Mouse (Mus musculus): ENCODE measurements at regions not wholly inside any gene's neighbourhood (a gene's known extent, or its start where the extent isn't known, plus 50 kb on each side); places are given as distances from the start of the nearest gene placed in this dataset.
A peak's percentile ranks its signal among the peaks of the same experiment; 100 is the strongest.
"Not testable (repeated sequence)": the region's sequence is repeated elsewhere in the genome, so short reads cannot be mapped to it uniquely, and the experiment has no call there.

DNA sequence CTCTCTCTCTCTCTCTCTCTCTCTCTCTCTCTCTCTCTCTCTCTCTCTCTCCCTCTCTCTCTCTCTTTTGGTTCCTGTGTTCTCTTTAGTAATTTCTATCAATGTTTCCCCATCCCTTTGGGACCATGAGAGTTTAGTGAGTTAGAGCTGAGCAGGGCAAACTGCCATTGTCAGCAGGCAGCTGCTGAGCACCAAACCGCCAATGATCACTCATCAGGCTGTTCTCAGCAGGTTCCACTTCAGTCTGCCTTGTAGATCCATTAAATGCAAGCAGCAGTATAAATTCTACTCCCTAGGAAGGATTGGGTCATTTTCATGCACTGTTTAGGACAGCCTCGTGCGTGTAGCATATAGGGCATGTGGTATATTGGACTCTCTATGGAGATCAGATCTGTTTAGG, 692.5 kb downstream of the Trib2 start:
- no peaks in the 10 kb centered on the region for H3K4me1 ChIP-seq
- no peak for ATAC-seq (replicated peaks)
- no peaks in the 10 kb centered on the region for H3K9me3 ChIP-seq
- H3K27ac ChIP-seq: no peak overlapping the region
- no peak overlapping the region for H3K4me2 ChIP-seq
- no peak overlapping the region for H3K4me3 ChIP-seq
- H3K27me3 ChIP-seq (replicated peaks): no peaks in the 10 kb centered on the region
- WGBS: 58% methylated on average over 3 of the region's 3 CpGs
- H3K9ac ChIP-seq: no peak overlapping the region
- H3K36me3 ChIP-seq (replicated peaks): no peaks in the 10 kb centered on the region

DNA sequence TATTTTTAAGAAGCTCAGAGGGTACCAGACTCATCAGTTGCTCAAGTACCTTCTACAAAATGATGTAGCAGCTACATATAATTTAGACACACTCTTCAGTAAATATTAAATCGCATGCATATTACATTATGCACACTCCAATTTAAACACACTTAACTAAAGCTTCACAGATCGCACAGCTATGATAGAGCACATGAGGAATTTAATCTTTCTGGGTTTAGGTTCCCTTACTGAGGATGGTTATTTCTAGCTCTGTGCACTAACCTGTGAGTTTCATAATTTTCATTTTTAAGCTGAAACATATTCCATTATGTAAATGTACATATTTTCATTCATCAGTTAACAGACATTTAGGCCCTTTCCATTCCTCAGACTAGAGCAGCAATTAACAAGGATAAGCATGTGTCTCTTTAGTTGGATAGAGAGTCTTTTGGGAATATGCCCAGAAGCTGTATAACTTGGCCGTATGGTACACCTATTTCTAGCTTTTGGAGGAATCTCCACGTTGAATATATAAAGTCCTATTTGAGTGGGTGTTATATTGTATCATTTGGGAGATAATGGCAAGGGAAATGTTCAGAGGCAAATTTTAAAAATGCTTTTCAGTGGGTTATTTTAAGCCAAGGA, 694.0 kb downstream of the Trib2 start:
- WGBS: 82% methylated on average over 4 of the region's 4 CpGs
- no peak overlapping the region for H3K27ac ChIP-seq
- no peak overlapping the region for H3K4me3 ChIP-seq
- H3K4me2 ChIP-seq: no peak overlapping the region
- no peaks in the 10 kb centered on the region for H3K27me3 ChIP-seq (replicated peaks)
- no peaks in the 10 kb centered on the region for H3K36me3 ChIP-seq (replicated peaks)
- no peak for ATAC-seq (replicated peaks)
- H3K9ac ChIP-seq: no peak overlapping the region
- no peaks in the 10 kb centered on the region for H3K4me1 ChIP-seq
- H3K9me3 ChIP-seq: no peaks in the 10 kb centered on the region

GRCm38 (mm10) chr12:15115556-15115955, 701.2 kb downstream of the Trib2 start:
- H3K36me3 ChIP-seq (replicated peaks): no peaks in the 10 kb centered on the region
- 91% methylated on average over 3 of the region's 3 CpGs for WGBS
- no peaks in the 10 kb centered on the region for H3K27me3 ChIP-seq (replicated peaks)
- no peaks in the 10 kb centered on the region for H3K4me1 ChIP-seq
- H3K9ac ChIP-seq: no peak overlapping the region
- no peak for ATAC-seq (replicated peaks)
- no peak overlapping the region for H3K4me3 ChIP-seq
- no peak overlapping the region for H3K27ac ChIP-seq
- no peak overlapping the region for H3K4me2 ChIP-seq
- H3K9me3 ChIP-seq: no peaks in the 10 kb centered on the region

- WGBS: 94% methylated on average over 14 of the region's 14 CpGs
- H3K9me3 ChIP-seq: no peaks in the 10 kb centered on the region
- no peaks in the 10 kb centered on the region for H3K4me1 ChIP-seq
- H3K4me2 ChIP-seq: no peak overlapping the region
- H3K4me3 ChIP-seq: no peak overlapping the region
- H3K9ac ChIP-seq: no peak overlapping the region
- no peak overlapping the region for H3K27ac ChIP-seq
- no peaks in the 10 kb centered on the region for H3K36me3 ChIP-seq (replicated peaks)
- H3K27me3 ChIP-seq (replicated peaks): no peaks in the 10 kb centered on the region
- no peak for ATAC-seq (replicated peaks)
These were observed 701.9 kb downstream of the Trib2 start for GRCm38 (mm10) chr12:15114793-15115192.

DNA sequence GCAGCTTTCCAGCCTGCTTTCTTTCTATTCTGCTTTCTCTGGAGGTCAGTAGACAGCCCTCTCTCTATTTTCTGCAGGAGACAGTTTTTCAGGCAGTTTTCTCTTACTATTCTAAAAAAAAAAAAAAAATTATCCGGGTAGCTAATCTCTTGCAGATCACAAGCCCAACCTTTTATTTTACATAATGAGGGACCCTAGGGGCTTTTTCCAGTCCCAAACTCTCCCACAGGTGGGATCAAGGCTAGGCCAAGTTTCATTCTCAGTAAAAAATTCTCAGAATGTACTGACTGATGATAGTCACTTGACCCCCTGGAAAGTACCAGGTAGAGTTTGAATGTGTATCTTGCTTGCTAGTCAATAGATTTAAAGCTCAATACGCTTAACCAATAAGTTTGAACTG, 705.7 kb downstream of the Trib2 start:
- Histone ChIP-seq H3K4me2 (no peak overlapping the region), H3K4me3 (no peak overlapping the region), H3K36me3 (replicated peaks) (no peaks in the 10 kb centered on the region), H3K27ac (no peak overlapping the region), H3K27me3 (replicated peaks) (no peaks in the 10 kb centered on the region), H3K9ac (no peak overlapping the region), H3K9me3 (no peaks in the 10 kb centered on the region), H3K4me1 (no peaks in the 10 kb centered on the region)
- ATAC-seq (replicated peaks): no peak
- 82% methylated on average over 2 of the region's 2 CpGs for WGBS

- H3K9ac ChIP-seq: no peak overlapping the region
- no peaks in the 10 kb centered on the region for H3K9me3 ChIP-seq
- no peaks in the 10 kb centered on the region for H3K4me1 ChIP-seq
- no peak overlapping the region for H3K4me2 ChIP-seq
- WGBS: 83% methylated on average over 2 of the region's 2 CpGs
- no peak for ATAC-seq (replicated peaks)
- no peak overlapping the region for H3K27ac ChIP-seq
- no peaks in the 10 kb centered on the region for H3K36me3 ChIP-seq (replicated peaks)
- H3K27me3 ChIP-seq (replicated peaks): no peaks in the 10 kb centered on the region
- no peak overlapping the region for H3K4me3 ChIP-seq
These were observed 711.8 kb downstream of the Trib2 start for GRCm38 (mm10) chr12:15104876-15105275.

GRCm38 (mm10) chr12:15078615-15079014, 738.1 kb downstream of the Trib2 start:
- ATAC-seq (replicated peaks): 0 out of 2 replicates have a peak, but pooled peaks have one; percentile 39
- H3K36me3 ChIP-seq (replicated peaks): no peaks in the 10 kb centered on the region
- H3K27ac ChIP-seq: no peak overlapping the region
- no peak overlapping the region for H3K4me2 ChIP-seq
- no peaks in the 10 kb centered on the region for H3K4me1 ChIP-seq
- no peak overlapping the region for H3K4me3 ChIP-seq
- WGBS: 66% methylated on average over 2 of the region's 2 CpGs
- no peaks in the 10 kb centered on the region for H3K9me3 ChIP-seq
- no peaks in the 10 kb centered on the region for H3K27me3 ChIP-seq (replicated peaks)
- no peak overlapping the region for H3K9ac ChIP-seq

DNA sequence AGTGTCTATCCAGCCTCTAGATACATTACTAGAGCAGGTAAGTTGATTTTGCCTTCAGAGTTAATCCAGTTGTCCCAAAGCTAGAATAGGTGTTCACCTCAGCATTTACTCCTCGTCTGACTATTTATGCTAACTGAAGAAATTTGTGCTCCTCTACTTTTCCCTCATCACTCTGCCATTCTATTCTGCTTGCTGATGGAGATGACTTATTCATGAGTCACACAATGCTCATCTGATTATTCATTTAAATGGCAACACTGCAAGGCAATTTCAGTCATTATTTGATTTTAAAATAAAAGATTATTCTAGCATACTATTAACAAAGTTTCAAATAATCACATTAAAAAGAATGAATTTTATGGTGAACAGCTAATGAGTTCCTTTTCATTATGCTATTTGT, 752.4 kb downstream of the Trib2 start:
- no peaks in the 10 kb centered on the region for H3K4me1 ChIP-seq
- H3K9ac ChIP-seq: no peak overlapping the region
- H3K27me3 ChIP-seq (replicated peaks): no peaks in the 10 kb centered on the region
- H3K9me3 ChIP-seq: no peaks in the 10 kb centered on the region
- no peaks in the 10 kb centered on the region for H3K36me3 ChIP-seq (replicated peaks)
- no peak for ATAC-seq (replicated peaks)
- H3K4me2 ChIP-seq: no peak overlapping the region
- no peak overlapping the region for H3K4me3 ChIP-seq
- 48% methylated on average over 1 of the region's 1 CpGs for WGBS
- H3K27ac ChIP-seq: no peak overlapping the region

GRCm38 (mm10) chr12:15051387-15051786, 765.3 kb downstream of the Trib2 start:
- no peak overlapping the region for H3K27ac ChIP-seq

DNA sequence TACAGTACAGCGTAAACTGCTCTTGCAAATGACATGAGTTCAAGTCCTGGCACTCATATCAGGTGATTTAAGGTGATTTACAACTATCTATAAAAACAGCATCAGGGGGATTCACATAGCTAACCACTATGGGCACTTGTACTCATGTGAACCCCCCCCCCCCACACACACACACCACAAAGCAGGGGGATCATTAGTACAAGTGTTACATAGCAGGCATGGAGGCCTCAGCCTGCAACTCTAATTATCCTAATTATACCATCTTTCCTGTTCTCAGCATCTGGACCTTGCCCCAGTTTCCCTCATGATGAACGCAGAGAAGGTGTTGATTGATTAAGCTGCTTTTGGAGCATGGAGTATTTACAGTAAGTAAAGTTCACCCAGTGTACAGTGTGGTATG, 773.5 kb downstream of the Trib2 start:
- WGBS: 91% methylated on average over 2 of the region's 2 CpGs
- H3K9me3 ChIP-seq: no peaks in the 10 kb centered on the region

More at GRCm38 (mm10) chr12:15051387-15051786, 765.3 kb downstream of the Trib2 start:
- H3K4me2 ChIP-seq: no peak overlapping the region
- H3K9ac ChIP-seq: no peak overlapping the region
- no peaks in the 10 kb centered on the region for H3K4me1 ChIP-seq
- H3K36me3 ChIP-seq (replicated peaks): no peaks in the 10 kb centered on the region
- 83% methylated on average over 5 of the region's 5 CpGs for WGBS
- no peak overlapping the region for H3K4me3 ChIP-seq
- no peak for ATAC-seq (replicated peaks)
- no peaks in the 10 kb centered on the region for H3K9me3 ChIP-seq
- no peaks in the 10 kb centered on the region for H3K27me3 ChIP-seq (replicated peaks)

DNA sequence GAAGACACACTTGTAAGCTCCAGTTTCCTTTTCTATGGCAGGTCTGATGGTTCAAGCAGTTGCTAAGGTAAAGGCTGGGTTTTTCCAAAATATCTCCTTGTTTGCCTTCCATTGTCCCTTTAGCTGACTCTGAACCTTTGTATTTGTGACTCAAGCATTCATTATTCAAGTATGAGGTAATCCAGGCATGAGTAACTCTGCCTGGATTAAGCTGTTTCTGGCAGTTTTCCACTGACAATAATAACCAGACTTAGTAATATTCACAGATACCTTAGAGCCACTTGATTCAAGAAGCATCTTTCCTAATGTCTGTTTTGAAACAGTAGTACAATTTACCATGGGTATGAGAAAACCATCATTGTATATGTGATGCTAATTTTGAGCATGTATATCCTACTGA, 805.6 kb downstream of the Trib2 start:
- Histone ChIP-seq H3K9ac (no peak overlapping the region), H3K4me3 (no peak overlapping the region), H3K27ac (no peak overlapping the region), H3K36me3 (replicated peaks) (no peaks in the 10 kb centered on the region), H3K4me2 (no peak overlapping the region), H3K4me1 (no peaks in the 10 kb centered on the region), H3K27me3 (replicated peaks) (no peaks in the 10 kb centered on the region), H3K9me3 (no peaks in the 10 kb centered on the region)
- no peak for ATAC-seq (replicated peaks)

More for the DNA sequence above, 773.5 kb downstream of the Trib2 start:
- no peaks in the 10 kb centered on the region for H3K27me3 ChIP-seq (replicated peaks)
- H3K4me2 ChIP-seq: no peak overlapping the region
- H3K4me3 ChIP-seq: no peak overlapping the region
- no peak for ATAC-seq (replicated peaks)
- no peaks in the 10 kb centered on the region for H3K36me3 ChIP-seq (replicated peaks)
- no peak overlapping the region for H3K27ac ChIP-seq
- H3K4me1 ChIP-seq: no peaks in the 10 kb centered on the region
- H3K9ac ChIP-seq: no peak overlapping the region

DNA sequence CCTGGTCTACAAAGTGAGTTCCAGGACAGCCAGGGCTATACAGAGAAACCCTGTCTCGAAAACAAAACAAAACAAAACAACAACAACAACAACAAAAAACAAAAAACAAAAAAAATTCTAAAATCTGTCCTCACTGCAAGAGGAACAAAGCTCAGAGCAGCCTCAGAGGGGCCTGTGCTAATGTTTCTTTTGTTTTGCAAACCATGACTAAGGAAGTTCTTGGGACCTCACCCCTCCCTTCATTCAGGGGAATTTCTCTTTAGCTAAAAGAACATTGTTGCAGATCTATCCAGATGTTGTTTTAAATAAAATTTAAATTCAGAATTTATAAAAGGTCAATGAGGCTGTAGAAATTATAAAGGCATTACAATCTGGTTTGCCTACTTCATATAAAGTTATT, 814.3 kb downstream of the Trib2 start:
- H3K27me3 ChIP-seq (replicated peaks); H3K36me3 ChIP-seq (replicated peaks); H3K27ac ChIP-seq; H3K4me3 ChIP-seq; H3K9me3 ChIP-seq; ATAC-seq (replicated peaks); H3K9ac ChIP-seq; H3K4me1 ChIP-seq; H3K4me2 ChIP-seq: not testable (repeated sequence)
- WGBS: 63% methylated on average over 1 of the region's 1 CpGs

Measured in midbrain, embryonic 15.5 days (tissue).